Mouse (Mus musculus): ENCODE data around the gene Tank.

DNA sequence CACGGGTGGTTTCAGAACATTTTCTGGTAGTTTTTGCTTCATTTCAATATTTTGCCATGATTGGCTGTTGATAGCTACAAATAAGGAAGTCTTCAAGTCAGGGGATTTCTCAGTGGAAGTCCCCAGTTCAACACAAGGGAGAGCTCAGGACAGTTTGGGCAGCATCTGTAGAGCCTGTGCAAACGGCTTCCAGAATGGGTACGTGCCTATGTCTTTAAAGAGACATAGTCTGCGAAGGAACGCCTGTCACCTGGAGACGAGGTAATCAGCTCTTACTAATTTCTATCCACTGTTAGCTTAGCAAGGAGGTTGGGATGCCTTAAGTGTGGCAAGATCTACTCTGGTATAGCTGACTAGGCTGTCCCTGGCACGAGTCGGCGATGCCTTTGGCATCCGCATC, at the start of gene Tank:
- TF ChIP-seq CTCF (IDR thresholded peaks at IDR 0.05; ENCODE audit: low read depth, low read length) (no peak), POLR2A (IDR thresholded peaks at IDR 0.05; ENCODE audit: extremely low read depth, insufficient read depth, low read length) (no peak)

Measured in liver, adult 2 months (tissue).